Mouse (Mus musculus) CH12.LX (cell line): ENCODE measurements around the gene Rspry1.

Experiments used
- CHD1 ChIP-seq: IDR thresholded peaks from 2 replicates; pipeline ENCODE4 v1.6.1; 2012; ENCODE audit warnings: low read depth, low read length, improper control_type of control experiment, inconsistent platforms
- CTCF ChIP-seq, 2 experiments: IDR thresholded peaks in 1 of 2; conservative IDR thresholded peaks in 1 of 2; 2 replicates each; pipeline ENCODE4 v1.5.1; 2011 to 2012; ENCODE audit warnings: low read depth in 2 of 2, low read length in 2 of 2, improper control_type of control experiment in 1 of 2, inconsistent platforms in 1 of 2, mild to moderate bottlenecking in 1 of 2, moderate library complexity in 1 of 2
- EP300 ChIP-seq: IDR thresholded peaks from 2 replicates; pipeline ENCODE4 v1.6.1; 2011; ENCODE audit warnings: low read length, improper control_type of control experiment
- ETS1 ChIP-seq: conservative IDR thresholded peaks from 2 replicates; pipeline ENCODE4 v1.6.1; 2012; ENCODE audit warnings: low read depth, mild to moderate bottlenecking, inconsistent platforms, low read length, improper control_type of control experiment, moderate library complexity
- JUND ChIP-seq: conservative IDR thresholded peaks from 2 replicates; pipeline ENCODE4 v1.6.1; 2011; ENCODE audit warnings: low read depth, low read length, improper control_type of control experiment
- MAZ ChIP-seq: IDR thresholded peaks from 2 replicates; pipeline ENCODE4 v1.6.1; 2012; ENCODE audit warnings: low read depth, mild to moderate bottlenecking, inconsistent platforms, low read length, improper control_type of control experiment, moderate library complexity
- NRF1 ChIP-seq: IDR thresholded peaks from 2 replicates; pipeline ENCODE4 v1.6.1; 2014; ENCODE audit warnings: low read depth, mild to moderate bottlenecking, inconsistent platforms, low read length, improper control_type of control experiment, moderate library complexity
- PAX5 ChIP-seq: IDR thresholded peaks from 2 replicates; pipeline ENCODE4 v1.6.1; 2012; ENCODE audit warnings: low read length, inconsistent platforms, mixed read lengths
- POLR2A ChIP-seq: IDR thresholded peaks from 2 replicates; pipeline ENCODE4 v1.6.1; 2011; ENCODE audit warnings: low read depth, mild to moderate bottlenecking, improper control_type of control experiment, low read length
- TCF12 ChIP-seq: IDR thresholded peaks from 2 replicates; pipeline ENCODE4 v1.6.1; 2014; ENCODE audit warnings: low read depth, mild to moderate bottlenecking, inconsistent platforms, low read length, improper control_type of control experiment
- USF1 ChIP-seq: IDR thresholded peaks from 2 replicates; pipeline ENCODE4 v1.6.1; 2014; ENCODE audit warnings: low read depth, mild to moderate bottlenecking, inconsistent platforms, low read length, improper control_type of control experiment
- ZC3H11A ChIP-seq: IDR thresholded peaks from 2 replicates; pipeline ENCODE4 v1.6.1; 2012; ENCODE audit warnings: low read depth, mild to moderate bottlenecking, inconsistent platforms, low read length, improper control_type of control experiment
- ZKSCAN1 ChIP-seq: IDR thresholded peaks from 2 replicates; pipeline ENCODE4 v1.6.1; 2012; ENCODE audit warnings: low read depth, inconsistent platforms, low read length, improper control_type of control experiment, borderline replicate concordance
- ZMIZ1 ChIP-seq: IDR thresholded peaks from 2 replicates; pipeline ENCODE4 v1.6.1; 2012; ENCODE audit warnings: low read depth, mild to moderate bottlenecking, inconsistent platforms, low read length, improper control_type of control experiment

DNA sequence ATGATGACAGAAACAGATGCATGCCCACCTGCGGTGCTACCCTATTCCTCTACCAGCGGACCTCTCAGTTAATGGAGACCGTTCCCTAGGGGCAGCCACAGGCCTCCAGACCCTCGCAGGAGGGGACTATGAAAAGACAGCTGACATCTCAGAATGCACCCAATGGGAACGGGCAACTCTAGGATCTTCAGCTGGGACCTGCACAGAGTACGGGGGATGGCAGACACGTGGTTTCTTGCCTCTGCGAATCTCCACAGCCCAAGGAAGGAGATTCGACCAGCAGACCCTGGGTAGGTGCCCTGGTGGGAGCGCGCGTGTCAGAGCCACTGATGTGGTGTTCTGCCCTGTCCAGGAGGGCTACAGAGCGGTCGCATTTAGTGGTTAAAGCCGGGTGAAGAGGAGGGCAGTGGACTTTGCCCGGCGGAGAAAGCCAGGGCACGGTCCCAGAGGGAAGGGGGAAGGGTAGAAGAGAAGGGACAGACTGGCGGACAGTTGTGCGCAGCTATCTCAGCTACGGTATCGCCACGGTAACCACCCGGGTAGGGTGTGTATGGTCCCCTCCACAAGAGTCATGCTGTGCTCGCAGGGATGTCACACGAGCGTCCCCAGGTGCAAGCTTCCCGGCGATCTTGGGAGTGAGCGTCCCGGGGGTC is 93.7 kb downstream of the Rspry1 start:
- TF ChIP-seq USF1 (no peak), ETS1 (no peak), POLR2A (no peak), ZMIZ1 (no peak; the same call in 1 of the 2 replicates), MAZ (no peak), EP300 (no peak), JUND (no peak), CTCF (conservative IDR thresholded peaks at IDR 0.05 in 1 of 2, IDR thresholded peaks at IDR 0.05 in 1 of 2; ENCODE audit: low read depth in 2 of 2, low read length in 2 of 2) (no peak), ZKSCAN1 (no peak), ZC3H11A (no peak), NRF1 (no peak), CHD1 (no peak), TCF12 (no peak), PAX5 (no peak)
